Mouse (Mus musculus) hindbrain, embryonic 16.5 days (tissue): ENCODE data around the gene Ptpn14. TPM values are rescaled to one million over a fixed set of nuclear protein-coding genes. Genes with fewer than 3 reads are reported as not detected.

Experiments used
- ATAC-seq: fragments of 200-750 bp; cut with Nextera tagmentation; 2 replicates; pipeline ENCODE4 v1.8.0; 2017; ENCODE audit warnings: moderate TSS enrichment, moderate library complexity
- H3K27ac ChIP-seq: fragments of 300-500 bp; sonication (generic); 2 replicates; pipeline ENCODE4 v1.5.1; 2014; ENCODE audit warnings: low read depth, mild to moderate bottlenecking, control low read depth, low read length, moderate library complexity
- H3K27me3 ChIP-seq: fragments of 300-500 bp; sonication (generic); replicated peaks from 2 replicates; pipeline ENCODE4 v1.6.1; 2014; ENCODE audit warnings: low read length; ENCODE audit not compliant: control insufficient read depth, insufficient read depth
- H3K36me3 ChIP-seq: fragments of 300-500 bp; sonication (generic); 2 replicates; pipeline ENCODE4 v1.6.1; 2014; ENCODE audit warnings: mild to moderate bottlenecking, low read length, moderate library complexity, mixed read lengths; ENCODE audit not compliant: control insufficient read depth, insufficient read depth
- H3K4me1 ChIP-seq: fragments of 300-500 bp; sonication (generic); 2 replicates; pipeline ENCODE4 v1.6.1; 2014; ENCODE audit warnings: low read depth, low read length; ENCODE audit not compliant: control insufficient read depth, insufficient read depth
- H3K4me2 ChIP-seq: fragments of 300-500 bp; sonication (generic); 2 replicates; pipeline ENCODE4 v1.6.1; 2014; ENCODE audit warnings: mild to moderate bottlenecking, low read length, control low read depth, moderate library complexity
- H3K4me3 ChIP-seq: fragments of 300-500 bp; sonication (generic); 2 replicates; pipeline ENCODE4 v1.5.1; 2014; ENCODE audit warnings: mild to moderate bottlenecking, low read length, control low read depth, moderate library complexity
- H3K9ac ChIP-seq: fragments of 300-500 bp; sonication (generic); 2 replicates; pipeline ENCODE4 v1.6.1; 2014; ENCODE audit warnings: low read depth, mild to moderate bottlenecking, control low read depth, low read length, moderate library complexity
- H3K9me3 ChIP-seq: fragments of 300-500 bp; sonication (generic); 2 replicates; pipeline ENCODE4 v1.6.1; 2014; ENCODE audit warnings: mild to moderate bottlenecking, low read length, moderate library complexity; ENCODE audit not compliant: control insufficient read depth
- WGBS: fragments of 180-500 bp; shearing (Covaris S2); extraction: QIAGEN DNeasy Blood & Tissue Kit; methylation state at CpG from one replicate; pipeline ENCODE4 v1.1.7; 2014; 5-methylcytosine and 5-hydroxymethylcytosine counted together
- polyA plus RNA-seq: library from polyadenylated mRNA; unstranded; fragments of >200 nt; fragmentation: Nextera tagmentation; extraction: Ambion mirVana; gene quantifications from 2 replicates; pipeline ENCODE4 v1.2.1, GENCODE M21; 2015

Gene Ptpn14
- polyA plus RNA-seq, 1 experiment from 2014 or later = 1.6 TPM

DNA sequence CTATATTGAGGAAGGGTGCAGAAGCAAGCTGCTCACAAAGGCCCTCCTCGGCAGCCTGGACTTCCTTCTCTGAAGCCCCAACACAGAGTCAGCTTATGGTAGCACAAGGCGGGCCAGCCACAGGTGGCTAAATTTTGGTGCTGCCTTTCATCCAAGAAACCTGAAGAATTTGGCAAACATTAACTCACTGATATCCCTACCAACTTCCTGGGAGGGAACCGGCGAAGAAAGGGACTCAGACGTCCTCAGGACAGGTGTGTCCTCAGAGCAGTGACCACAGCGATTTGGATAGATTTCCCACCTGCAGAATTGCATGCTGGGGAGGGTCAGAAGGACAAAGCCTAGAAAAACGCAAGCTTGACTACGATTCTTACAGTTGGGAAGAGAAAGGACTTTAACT lies 4.1 kb downstream of the Ptpn14 start:
- ATAC-seq = no peak

DNA sequence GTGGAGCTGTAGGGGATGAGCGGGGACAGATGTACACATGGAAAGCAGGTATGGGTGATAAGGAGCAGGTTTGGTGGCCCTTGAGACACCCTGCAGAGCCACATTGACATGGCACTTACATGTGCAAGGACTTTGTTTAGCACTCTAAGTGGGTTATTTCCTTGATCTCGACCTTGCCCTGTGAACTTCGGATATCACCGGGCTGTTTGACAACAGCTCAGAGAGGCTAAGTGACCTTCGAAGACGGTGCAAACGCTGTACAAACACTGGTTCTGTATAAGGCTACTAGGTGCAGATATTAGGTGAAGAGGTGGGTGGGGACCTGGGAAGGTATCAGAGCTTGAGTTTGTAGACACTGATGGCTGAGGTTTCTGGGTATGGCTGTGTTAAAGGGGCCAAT lies 12.0 kb downstream of the Ptpn14 start:
- H3K27me3 ChIP-seq = no peaks in the 10 kb centered on the region
- H3K36me3 ChIP-seq = no peaks in the 10 kb centered on the region
- ATAC-seq = no peak
- no peak overlapping the region for H3K4me2 ChIP-seq
- 93% methylated on average over 7 of the region's 7 CpGs for WGBS
- H3K4me3 ChIP-seq = no peak overlapping the region
- no peaks in the 10 kb centered on the region for H3K9me3 ChIP-seq
- no peaks in the 10 kb centered on the region for H3K4me1 ChIP-seq
- no peak overlapping the region for H3K9ac ChIP-seq
- no peak overlapping the region for H3K27ac ChIP-seq

More for the DNA sequence above, 4.1 kb downstream of the Ptpn14 start:
- Histone ChIP-seq H3K4me3 (no peak overlapping the region), H3K9me3 (no peaks in the 10 kb centered on the region), H3K4me1 (peaks cover 13% of the 10 kb centered on the region), H3K36me3 (no peaks in the 10 kb centered on the region), H3K27me3 (peaks cover 19% of the 10 kb centered on the region), H3K27ac (no peak overlapping the region), H3K9ac (no peak overlapping the region), H3K4me2 (no peak overlapping the region)
- WGBS = 77% methylated on average over 8 of the region's 8 CpGs

DNA sequence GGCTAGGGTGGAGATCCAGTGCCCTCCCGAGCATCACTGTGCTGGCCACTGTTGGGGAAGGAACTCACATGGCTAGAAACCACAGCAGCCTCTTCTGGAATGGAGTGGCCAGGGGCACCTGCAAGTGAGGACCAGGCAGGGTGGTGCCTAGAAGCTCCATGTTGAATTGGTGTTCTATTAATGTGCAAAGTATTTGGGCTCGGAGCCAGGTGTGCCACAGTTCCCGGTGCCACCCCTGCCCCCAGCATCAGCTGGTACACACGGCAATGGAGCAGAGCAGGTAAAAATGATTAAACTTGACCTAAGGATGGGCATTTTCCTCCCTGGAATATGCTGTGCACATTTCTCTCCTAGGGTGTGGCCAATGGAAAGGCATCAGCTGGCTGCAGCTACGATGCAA lies 14.0 kb downstream of the Ptpn14 start:
- no peak overlapping the region for H3K4me2 ChIP-seq
- H3K4me1 ChIP-seq = no peaks in the 10 kb centered on the region
- no peaks in the 10 kb centered on the region for H3K9me3 ChIP-seq
- H3K4me3 ChIP-seq = no peak overlapping the region
- H3K36me3 ChIP-seq = no peaks in the 10 kb centered on the region
- ATAC-seq = no peak
- H3K9ac ChIP-seq = no peak overlapping the region
- H3K27ac ChIP-seq = no peak overlapping the region
- no peaks in the 10 kb centered on the region for H3K27me3 ChIP-seq
- WGBS = 94% methylated on average over 5 of the region's 5 CpGs

DNA sequence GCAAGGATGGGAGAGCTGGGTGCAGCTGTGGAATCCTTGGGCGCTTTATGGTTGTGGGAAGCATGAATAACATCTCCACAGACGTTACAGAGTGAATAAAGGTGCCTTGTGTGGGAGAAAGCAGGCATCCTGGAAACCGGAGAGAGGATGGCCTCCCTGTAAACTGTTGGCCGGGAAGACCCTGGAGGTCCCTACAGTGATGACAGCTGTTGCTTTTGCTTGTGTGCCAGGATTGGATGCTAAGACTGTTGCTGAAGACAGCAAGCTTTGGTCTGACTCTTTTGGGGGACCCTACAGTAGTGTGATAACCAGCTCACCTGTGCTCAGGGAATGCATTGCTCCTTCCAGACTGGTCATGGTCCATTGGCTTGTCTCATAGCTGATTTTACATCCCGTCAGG lies 15.1 kb downstream of the Ptpn14 start:
- H3K9me3 ChIP-seq = no peaks in the 10 kb centered on the region
- no peak overlapping the region for H3K9ac ChIP-seq
- H3K4me1 ChIP-seq = no peaks in the 10 kb centered on the region
- H3K36me3 ChIP-seq = no peaks in the 10 kb centered on the region
- 81% methylated on average over 5 of the region's 5 CpGs for WGBS
- ATAC-seq = no peak
- H3K4me2 ChIP-seq = no peak overlapping the region
- no peaks in the 10 kb centered on the region for H3K27me3 ChIP-seq
- H3K27ac ChIP-seq = no peak overlapping the region
- no peak overlapping the region for H3K4me3 ChIP-seq

DNA sequence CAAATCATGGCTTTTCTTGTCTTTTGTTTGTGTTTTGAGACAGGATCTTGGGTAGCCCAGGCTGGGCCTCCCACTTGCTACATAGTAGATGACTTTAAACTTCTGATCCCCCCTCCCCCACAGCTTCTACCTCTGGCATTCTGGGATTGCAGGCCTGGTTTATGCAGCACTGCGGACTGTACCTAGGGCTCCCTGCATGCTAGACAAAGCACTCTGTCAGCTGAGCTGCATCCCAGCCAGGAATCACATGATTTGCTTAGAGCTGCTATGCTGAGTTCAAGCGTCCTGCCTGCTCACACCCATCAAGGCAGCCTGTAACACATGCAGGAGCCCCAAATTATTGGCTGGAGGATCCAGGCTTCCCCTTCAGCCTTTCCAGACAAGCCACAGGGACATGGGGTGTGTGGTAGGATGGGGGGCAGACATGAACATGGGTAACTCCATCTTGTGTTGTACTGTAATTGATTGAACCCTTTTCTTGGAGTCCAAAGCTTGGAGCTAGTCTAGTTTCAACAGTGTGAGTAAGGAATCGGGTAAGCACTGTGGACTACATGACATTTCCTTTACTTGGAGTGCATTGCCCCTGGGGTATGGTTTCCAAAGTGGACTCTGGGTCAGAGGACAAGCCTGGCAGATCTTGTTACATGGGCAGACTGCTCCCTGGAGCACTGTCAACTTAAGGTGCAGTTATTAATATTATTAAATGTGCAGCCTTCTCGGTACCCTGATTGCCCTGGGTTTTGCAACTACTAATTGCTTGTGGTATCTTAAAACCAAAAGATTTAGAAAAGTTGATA lies 17.0 kb downstream of the Ptpn14 start:
- 59% methylated on average over 4 of the region's 4 CpGs for WGBS
- Histone ChIP-seq H3K27ac (no peak overlapping the region), H3K4me1 (no peaks in the 10 kb centered on the region)

DNA sequence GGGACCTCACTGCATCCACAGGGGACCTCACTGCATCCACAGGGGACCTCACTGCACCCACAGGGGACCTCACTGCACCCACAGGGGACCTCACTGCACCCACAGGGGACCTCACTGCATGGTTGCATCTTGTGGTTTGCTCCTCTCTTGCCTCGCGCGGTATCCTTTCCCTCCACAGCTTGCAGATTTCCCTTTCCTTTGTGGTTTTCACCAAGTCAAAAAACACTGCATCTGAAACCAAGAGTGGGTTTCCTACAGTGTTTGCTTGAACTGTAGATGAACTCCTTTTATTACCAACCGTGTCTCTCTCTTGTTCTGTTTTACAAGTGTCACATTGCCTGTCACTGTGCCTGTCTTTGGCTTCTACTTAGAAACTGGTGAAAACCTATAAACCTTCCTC lies 18.5 kb downstream of the Ptpn14 start:
- no peaks in the 10 kb centered on the region for H3K36me3 ChIP-seq
- no peak overlapping the region for H3K9ac ChIP-seq
- no peak overlapping the region for H3K4me3 ChIP-seq
- H3K27ac ChIP-seq = no peak overlapping the region
- no peak overlapping the region for H3K4me2 ChIP-seq
- no peaks in the 10 kb centered on the region for H3K4me1 ChIP-seq
- no peak for ATAC-seq
- 87% methylated on average over 4 of the region's 4 CpGs for WGBS
- no peaks in the 10 kb centered on the region for H3K27me3 ChIP-seq
- no peaks in the 10 kb centered on the region for H3K9me3 ChIP-seq

More for the DNA sequence above, 17.0 kb downstream of the Ptpn14 start:
- no peak for ATAC-seq
- H3K9me3 ChIP-seq = no peaks in the 10 kb centered on the region
- no peak overlapping the region for H3K4me3 ChIP-seq
- no peak overlapping the region for H3K9ac ChIP-seq
- H3K4me2 ChIP-seq = no peak overlapping the region
- no peaks in the 10 kb centered on the region for H3K36me3 ChIP-seq
- H3K27me3 ChIP-seq = no peaks in the 10 kb centered on the region

DNA sequence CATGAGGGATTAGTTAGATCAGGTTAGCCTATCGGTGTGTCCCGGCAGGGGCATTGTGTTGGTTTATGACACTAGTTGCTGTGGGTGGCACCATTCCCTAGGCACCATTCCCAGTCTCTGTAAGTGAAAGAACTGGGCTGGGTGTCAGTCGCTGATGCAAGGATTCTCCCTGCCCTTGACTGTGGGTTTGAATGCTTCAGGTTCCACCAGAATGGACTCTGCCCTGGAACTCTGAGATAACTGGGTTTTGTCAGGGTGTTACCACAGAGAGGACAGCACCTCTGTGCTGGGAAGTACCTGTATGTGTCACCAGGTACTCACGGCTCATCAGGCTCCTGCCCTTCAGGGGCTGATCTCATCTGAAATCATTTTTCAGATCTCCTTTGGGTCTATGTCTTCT lies 21.7 kb downstream of the Ptpn14 start:
- H3K36me3 ChIP-seq = no peaks in the 10 kb centered on the region
- WGBS = 99% methylated on average over 4 of the region's 4 CpGs
- H3K27me3 ChIP-seq = no peaks in the 10 kb centered on the region
- H3K27ac ChIP-seq = no peak overlapping the region
- H3K4me3 ChIP-seq = no peak overlapping the region
- ATAC-seq = no peak
- H3K9ac ChIP-seq = no peak overlapping the region
- H3K9me3 ChIP-seq = no peaks in the 10 kb centered on the region
- peaks cover 1% of the 10 kb centered on the region; the same call in 1 of the 2 replicates for H3K4me1 ChIP-seq
- H3K4me2 ChIP-seq = no peak overlapping the region

DNA sequence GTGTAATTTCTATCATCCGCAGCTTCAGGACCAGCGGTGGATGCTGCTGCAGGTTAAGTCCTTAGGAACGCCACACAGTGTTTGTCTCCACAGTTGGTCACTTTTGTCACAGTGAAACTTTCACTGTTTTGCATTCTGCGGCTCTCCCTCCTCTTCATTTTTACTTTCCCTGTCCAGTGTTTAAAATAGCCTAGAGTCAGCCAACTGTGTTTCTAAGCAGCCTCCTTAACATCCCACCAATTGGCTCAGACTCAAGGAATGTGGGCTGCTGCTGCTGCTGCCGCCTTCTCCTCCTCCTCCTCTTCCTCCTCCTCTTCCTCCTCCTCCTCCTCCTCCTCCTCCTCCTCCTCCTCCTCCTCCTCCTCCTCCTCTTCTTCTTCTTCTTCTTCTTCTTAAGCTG lies 22.2 kb downstream of the Ptpn14 start:
- Histone ChIP-seq H3K27me3 (no peaks in the 10 kb centered on the region), H3K4me1 (peaks cover 5% of the 10 kb centered on the region; the same call in 1 of the 2 replicates), H3K9me3 (no peaks in the 10 kb centered on the region), H3K36me3 (no peaks in the 10 kb centered on the region), H3K27ac (no peak overlapping the region), H3K4me2 (no peak overlapping the region), H3K9ac (no peak overlapping the region), H3K4me3 (no peak overlapping the region)
- no peak for ATAC-seq
- WGBS = 73% methylated on average over 5 of the region's 5 CpGs

DNA sequence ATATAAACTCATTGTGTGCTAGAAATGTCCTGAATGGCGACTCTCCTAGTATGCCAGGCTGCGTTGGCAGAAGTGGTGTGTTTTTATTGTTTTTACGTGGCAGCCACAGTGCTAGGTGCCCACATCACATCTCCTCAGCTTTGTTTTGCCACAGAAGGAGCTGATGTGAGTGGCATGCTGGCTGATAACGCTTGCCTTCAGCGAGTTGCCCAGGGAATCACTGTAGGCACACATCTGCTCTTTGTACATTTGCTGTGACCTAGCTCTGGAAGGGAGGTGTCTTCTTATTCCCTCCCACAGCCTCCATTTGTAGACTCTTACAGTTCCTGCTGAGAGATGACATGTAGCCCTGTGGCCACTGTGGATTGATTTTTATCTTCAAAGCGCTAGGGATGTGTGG lies 24.2 kb downstream of the Ptpn14 start:
- no peak overlapping the region for H3K4me2 ChIP-seq
- H3K36me3 ChIP-seq = no peaks in the 10 kb centered on the region
- peaks cover 12% of the 10 kb centered on the region for H3K4me1 ChIP-seq
- H3K9me3 ChIP-seq = no peaks in the 10 kb centered on the region
- ATAC-seq = no peak
- H3K9ac ChIP-seq = no peak overlapping the region
- H3K4me3 ChIP-seq = no peak overlapping the region
- H3K27ac ChIP-seq = no peak overlapping the region
- 69% methylated on average over 6 of the region's 6 CpGs for WGBS
- H3K27me3 ChIP-seq = no peaks in the 10 kb centered on the region
